Mouse (Mus musculus) embryo, embryonic 11 days (tissue): ENCODE results near the gene Gm3012.
"Not testable (repeated sequence)": the region's sequence is repeated elsewhere in the genome, so short reads cannot be mapped to it uniquely, and the experiment has no call there.

Source experiments
- DNase-seq: peaks from one replicate; pipeline ENCODE4 v3.0.0-alpha.2; 2015

Gene Gm3012

GRCm38 (mm10) chr14:3634212-3634611, at the start of gene Gm3012:
TSS of gene Gm3012 (plus strand) at chr14:3634512.
- DNase-seq, result not testable (repeated sequence)

- not testable (repeated sequence) for DNase-seq
Observed at GRCm38 (mm10) chr14:3651730-3652129, 17.4 kb downstream of the Gm3012 start, which contains the start of gene Gm3020. TSS of gene Gm3020 (plus strand) at chr14:3652030.

GRCm38 (mm10) chr14:3688483-3688882, 54.2 kb downstream of the Gm3012 start, which contains the start of gene Gm3043:
TSS of gene Gm3043 (plus strand) at chr14:3688783.
- not testable (repeated sequence) for DNase-seq
